Mouse (Mus musculus) ES-E14 (cell line): ENCODE data around the gene Cbl. TPM values are rescaled to one million over a fixed set of nuclear protein-coding genes. Genes with fewer than 3 reads are reported as not detected.

Source experiments
- DNase-seq: peaks from one replicate; pipeline ENCODE4 v3.0.0-alpha.2; 2013; ENCODE audit warnings: low read depth, low spot score
- H3K27ac ChIP-seq: 2 replicates; pipeline ENCODE4 v1.5.1; 2012; ENCODE audit warnings: low read depth, mild to moderate bottlenecking, low read length, moderate library complexity, mixed read lengths; ENCODE audit not compliant: poor library complexity, insufficient read depth, severe bottlenecking
- H3K36me3 ChIP-seq: 2 replicates; pipeline ENCODE4 v1.6.1; 2012; ENCODE audit warnings: mild to moderate bottlenecking, low read length, moderate library complexity, mixed read lengths; ENCODE audit not compliant: control insufficient read depth, poor library complexity, insufficient read depth, severe bottlenecking
- H3K4me1 ChIP-seq, 2 experiments: fragments of 150-350 bp in 1 of 2; sonication (generic) in 1 of 2; 2 replicates each; pipeline ENCODE4 v1.6.1; 2012; ENCODE audit warnings: low read length in 2 of 2, mild to moderate bottlenecking in 1 of 2, mixed read lengths in 1 of 2; ENCODE audit not compliant: control insufficient read depth in 2 of 2, insufficient read depth in 2 of 2, poor library complexity in 1 of 2
- H3K4me3 ChIP-seq, 2 experiments: fragments of 150-350 bp in 1 of 2; sonication (generic) in 1 of 2; 2 replicates each; pipeline ENCODE4 v1.5.1; 2012; ENCODE audit warnings: low read length in 2 of 2, low read depth in 1 of 2, mild to moderate bottlenecking in 1 of 2, mixed read lengths in 1 of 2; ENCODE audit not compliant: insufficient read depth in 1 of 2, poor library complexity in 1 of 2, severe bottlenecking in 1 of 2
- H3K9ac ChIP-seq: 2 replicates; pipeline ENCODE4 v1.6.1; 2012; ENCODE audit warnings: low read depth, mild to moderate bottlenecking, low read length, mixed read lengths; ENCODE audit not compliant: poor library complexity, insufficient read depth, severe bottlenecking
- H3K9me3 ChIP-seq: fragments of 150-350 bp; sonication (generic); 2 replicates; pipeline ENCODE4 v1.6.1; 2012; ENCODE audit warnings: low read depth, mild to moderate bottlenecking, low read length; ENCODE audit not compliant: control insufficient read depth, insufficient read depth
- CHD2 ChIP-seq: IDR thresholded peaks from 2 replicates; pipeline ENCODE4 v1.6.1; 2014; ENCODE audit warnings: mild to moderate bottlenecking, low read depth, low read length, inconsistent platforms
- HCFC1 ChIP-seq: IDR thresholded peaks from 2 replicates; pipeline ENCODE4 v1.6.1; 2012; ENCODE audit warnings: low read length, inconsistent platforms, borderline replicate concordance; ENCODE audit not compliant: insufficient read depth
- MAFK ChIP-seq: IDR thresholded peaks from 2 replicates; pipeline ENCODE4 v1.6.1; 2014; ENCODE audit warnings: mild to moderate bottlenecking, low read depth, low read length, inconsistent platforms; ENCODE audit not compliant: insufficient read depth
- ZC3H11A ChIP-seq: IDR thresholded peaks from 2 replicates; pipeline ENCODE4 v1.6.1; 2012; ENCODE audit warnings: low read depth, mild to moderate bottlenecking, inconsistent platforms, low read length, borderline replicate concordance
- ZNF384 ChIP-seq: IDR thresholded peaks from 2 replicates; pipeline ENCODE4 v1.6.1; 2012; ENCODE audit warnings: low read depth, low read length, inconsistent platforms
- in situ Hi-C, 2 experiments: fragments of 600-800 bp; cut with MboI; formaldehyde crosslinking; loops; one replicate each; pipeline ENCODE4 v1.15.1; 2025; ENCODE audit warnings: low sequenced_read_pairs in 2 of 2, inconsistent platforms in 1 of 2; ENCODE audit not compliant: unreplicated experiment in 2 of 2
- total RNA-seq: library from RNA; depleted of rRNA; stranded (reverse); fragments of 300-350 nt; gene quantifications from 2 replicates; pipeline ENCODE4 v1.2.3, GENCODE M21; 2012

Cbl gene
- total RNA-seq, 1 experiment = 17.3 TPM

DNA sequence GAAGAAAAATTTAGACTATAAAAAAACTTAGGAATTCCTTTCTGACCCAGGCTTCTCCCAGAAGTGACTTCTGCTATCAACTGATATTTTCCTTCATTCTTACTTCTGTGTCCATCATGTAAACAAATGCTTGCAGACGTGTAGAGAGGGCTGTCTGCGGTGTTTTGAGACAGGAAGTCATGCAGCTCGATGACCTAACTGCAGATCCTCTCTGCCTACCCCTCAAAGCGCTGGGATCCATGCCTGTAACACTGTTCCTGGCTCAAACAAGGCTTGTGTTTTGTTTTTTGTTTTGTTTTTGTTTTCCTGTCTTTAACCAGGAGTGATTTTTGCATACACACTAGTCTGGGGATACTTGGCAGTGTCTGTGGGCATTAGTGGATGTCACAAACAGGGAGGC is 96.0 kb downstream of the Cbl start:
- Histone ChIP-seq H3K9me3 (no peaks in the 10 kb centered on the region), H3K4me3 (no peak overlapping the region), H3K4me1 (peaks cover 6 to 53% of the 10 kb centered on the region in 2 experiments), H3K9ac (no peak overlapping the region), H3K36me3 (peaks cover 28% of the 10 kb centered on the region), H3K27ac (no peak overlapping the region)
- TF ChIP-seq CHD2 = no peak
- no peak for DNase-seq
- in situ Hi-C loops = no loop called here

DNA sequence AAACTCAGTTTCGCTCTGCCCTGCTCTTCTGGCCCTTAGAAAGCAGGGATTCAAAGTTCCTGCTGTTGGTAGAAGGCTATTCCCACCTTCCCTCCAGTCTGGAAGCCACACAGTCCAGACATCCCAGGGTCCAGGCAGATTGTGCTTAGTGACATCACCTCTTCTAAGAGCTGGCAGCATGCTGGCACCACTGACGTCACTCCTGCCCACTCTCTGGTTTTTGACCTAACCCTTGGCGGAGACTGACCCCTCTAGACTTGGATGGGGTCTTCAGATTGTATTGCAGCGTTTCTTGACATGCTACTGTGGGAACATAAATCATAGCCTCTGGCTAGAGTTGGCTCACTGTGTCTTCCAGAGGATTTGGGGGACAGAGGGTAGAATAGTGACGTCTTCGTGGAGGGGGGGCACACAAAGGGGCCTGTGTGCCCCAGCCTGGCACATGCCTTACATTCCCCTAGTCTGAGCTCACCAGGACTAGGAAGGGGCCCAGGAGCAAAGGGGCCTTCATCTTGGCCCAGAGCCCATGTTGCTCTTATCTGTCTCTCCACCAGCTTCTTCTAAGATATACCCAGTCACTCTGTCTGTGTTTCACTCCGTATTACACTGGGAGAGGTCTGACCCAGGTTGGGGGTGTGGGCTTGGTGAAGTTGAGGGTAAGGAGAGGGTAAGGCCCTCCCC is 98.0 kb downstream of the Cbl start:
- Histone ChIP-seq H3K36me3 (peaks cover 22% of the 10 kb centered on the region), H3K9me3 (no peaks in the 10 kb centered on the region), H3K9ac (peak overlapping the region; percentile 40; the same call in 1 of the 2 replicates), H3K4me1 (peaks cover 6 to 51% of the 10 kb centered on the region in 2 experiments), H3K4me3 (peak overlapping the region in 1 of 2 experiments; percentile 72; a peak in 2 of 4 replicates), H3K27ac (no peak overlapping the region)
- no peak for TF ChIP-seq ZNF384
- no peak for TF ChIP-seq ZC3H11A
- no peak for DNase-seq
- in situ Hi-C loops = no loop called here

DNA sequence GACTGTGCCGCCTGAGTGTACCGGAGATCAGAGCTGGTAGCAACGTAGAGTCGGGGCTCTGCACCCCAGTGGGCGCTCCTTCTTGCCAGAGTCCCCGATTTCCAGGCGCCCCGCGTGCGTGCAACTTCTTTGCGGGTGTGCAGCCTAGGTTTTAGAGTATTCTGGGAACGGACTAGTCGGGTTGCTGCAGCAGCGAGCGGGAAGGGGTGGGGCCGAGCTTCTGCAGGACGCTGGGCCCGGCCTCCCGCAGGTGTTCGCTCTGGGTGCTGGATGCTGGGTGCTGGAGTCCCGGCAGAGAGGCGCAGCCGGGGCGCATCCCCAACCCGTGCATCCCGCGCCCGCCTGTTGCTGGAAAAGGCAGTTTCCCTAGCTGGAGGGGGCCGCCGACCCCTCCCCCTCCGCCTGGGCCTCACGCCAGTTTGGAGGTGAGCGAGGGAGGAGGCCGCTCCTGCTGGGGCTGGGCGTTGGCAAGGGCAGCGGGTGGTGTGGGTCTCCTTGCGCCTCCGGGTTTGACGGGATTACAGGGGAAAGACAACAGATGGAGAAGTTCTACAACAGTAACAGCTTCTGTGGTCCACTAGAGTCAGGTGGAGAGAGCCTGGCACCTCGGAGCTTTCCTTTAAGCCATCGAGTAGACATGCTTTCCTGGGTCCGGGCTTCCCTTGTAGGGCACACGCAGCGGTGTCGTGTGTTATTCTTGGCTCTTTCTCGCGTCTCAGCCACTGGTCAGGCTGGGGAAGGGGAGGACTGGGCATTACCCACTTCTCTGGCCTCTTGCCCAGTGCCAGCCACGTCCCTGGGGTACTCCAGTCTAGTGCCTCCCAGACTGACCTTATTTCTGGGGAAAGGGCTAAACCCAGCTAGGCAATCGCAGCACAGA is 98.8 kb downstream of the Cbl start:
- peak overlapping the region; percentile 72 to 94 for H3K4me3 ChIP-seq
- no peak for TF ChIP-seq MAFK
- no peak for TF ChIP-seq ZNF384
- TF ChIP-seq HCFC1 = no peak
- no peak for TF ChIP-seq ZC3H11A
- no peak for TF ChIP-seq CHD2
- H3K36me3 ChIP-seq = peaks cover 16% of the 10 kb centered on the region
- in situ Hi-C loops = no loop called here
- H3K4me1 ChIP-seq = peaks cover 5 to 46% of the 10 kb centered on the region in 2 experiments
- no peak for DNase-seq
- H3K27ac ChIP-seq = no peak overlapping the region
- H3K9me3 ChIP-seq = no peaks in the 10 kb centered on the region
- H3K9ac ChIP-seq = peak overlapping the region; percentile 40

- H3K4me1 ChIP-seq = peaks cover 2 to 44% of the 10 kb centered on the region in 2 experiments; a peak in 2 of 4 replicates
- in situ Hi-C loops = no loop called here
Observed at GRCm38 (mm10) chr9:44134101-44134850, 99.6 kb downstream of the Cbl start, which contains the start of gene Mcam. Mcam (plus strand) TSS chr9:44134469.

More at GRCm38 (mm10) chr9:44134101-44134850, 99.6 kb downstream of the Cbl start, which contains the start of gene Mcam:
- H3K9me3 ChIP-seq = no peaks in the 10 kb centered on the region
- peak within 1 kb of the TSS; percentile 72 to 94 for H3K4me3 ChIP-seq
- no peak within 1 kb of the TSS for H3K27ac ChIP-seq
- no peak for DNase-seq
- TF ChIP-seq HCFC1 = 0 out of 2 replicates have a peak, but pooled peaks have one; percentile 23
- no peak for TF ChIP-seq ZC3H11A
- no peak for TF ChIP-seq CHD2
- H3K9ac ChIP-seq = peak within 1 kb of the TSS; percentile 40
- peaks cover 9% of the 10 kb centered on the region for H3K36me3 ChIP-seq
